Mouse (Mus musculus) ES-Bruce4 (cell line): Measurements from ENCODE around the gene Wfdc11. TPM values are rescaled to one million over a fixed set of nuclear protein-coding genes. Genes with fewer than 3 reads are reported as not detected.
"Not testable (repeated sequence)": the region's sequence is repeated elsewhere in the genome, so short reads cannot be mapped to it uniquely, and the experiment has no call there.

Experiments used
- H3K27ac ChIP-seq: 2 replicates; pipeline ENCODE4 v1.5.1; 2012; ENCODE audit warnings: low read length, inconsistent platforms; ENCODE audit not compliant: insufficient read depth
- H3K27me3 ChIP-seq: 2 replicates; pipeline ENCODE4 v1.6.1; 2012; ENCODE audit warnings: mild to moderate bottlenecking, low read length, inconsistent platforms; ENCODE audit not compliant: control insufficient read depth, poor library complexity, insufficient read depth, severe bottlenecking
- H3K36me3 ChIP-seq: 2 replicates; pipeline ENCODE4 v1.6.1; 2012; ENCODE audit warnings: inconsistent platforms, mild to moderate bottlenecking, low read length, moderate library complexity; ENCODE audit not compliant: control insufficient read depth, poor library complexity, insufficient read depth, severe bottlenecking
- H3K4me1 ChIP-seq: one replicate; pipeline ENCODE4 v1.8.1; 2011; ENCODE audit warnings: low read length; ENCODE audit not compliant: control insufficient read depth, insufficient read depth
- H3K4me3 ChIP-seq: 2 replicates; pipeline ENCODE4 v1.5.1; 2011; ENCODE audit warnings: low read depth, mild to moderate bottlenecking, low read length
- H3K9ac ChIP-seq: 2 replicates; pipeline ENCODE4 v1.6.1; 2012; ENCODE audit warnings: low read depth, mild to moderate bottlenecking, inconsistent platforms; ENCODE audit not compliant: poor library complexity, severe bottlenecking
- H3K9me3 ChIP-seq: replicated peaks from 2 replicates; pipeline ENCODE4 v1.6.1; 2012; ENCODE audit warnings: mild to moderate bottlenecking, low read length, inconsistent platforms; ENCODE audit not compliant: control insufficient read depth, poor library complexity, insufficient read depth, severe bottlenecking
- CTCF ChIP-seq: IDR thresholded peaks from one replicate; pipeline ENCODE4 v1.8.1; 2011; ENCODE audit warnings: low read depth, low read length
- EP300 ChIP-seq: IDR thresholded peaks from 2 replicates; pipeline ENCODE4 v1.6.1; 2011; ENCODE audit warnings: low read depth, low read length; ENCODE audit not compliant: insufficient read depth
- POLR2A ChIP-seq: IDR thresholded peaks from one replicate; pipeline ENCODE4 v1.8.1; 2011; ENCODE audit warnings: low read length; ENCODE audit not compliant: insufficient read depth
- polyA plus RNA-seq: library from polyadenylated mRNA; stranded (reverse); fragments of >200 nt; gene quantifications from 2 replicates; pipeline ENCODE4 v1.2.4, GENCODE M21; 2011; ENCODE audit warnings: low read depth; ENCODE audit not compliant: missing spikeins, insufficient read depth, insufficient read length

Gene Wfdc11
- not detected in 2 replicates for polyA plus RNA-seq

DNA sequence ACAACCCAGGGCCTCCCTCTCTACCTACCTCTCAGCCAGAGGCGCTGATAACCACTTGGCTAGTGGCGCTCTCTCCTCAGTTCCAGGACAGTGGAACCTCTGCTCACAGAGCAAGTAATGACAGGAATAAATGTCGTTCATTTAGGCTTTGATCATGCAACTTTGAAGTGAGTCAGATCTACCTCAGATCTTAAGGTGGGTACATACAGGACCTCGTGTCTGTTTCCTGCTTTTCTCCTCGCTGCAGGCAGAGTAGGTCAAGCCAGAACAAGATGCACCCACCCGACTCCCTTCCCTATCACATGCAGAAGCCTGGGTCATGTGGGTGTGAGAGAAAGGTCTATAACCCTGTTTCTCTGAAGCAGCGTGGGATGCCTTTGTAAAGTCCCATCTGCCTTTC, at the start of gene Wfdc11:
Gene Wfdc11 (minus strand): TSS at position 101 of the 400 bp plus-strand sequence.
- no peaks in the 10 kb centered on the region for H3K4me1 ChIP-seq
- no peaks in the 10 kb centered on the region for H3K36me3 ChIP-seq
- TF ChIP-seq EP300 (no peak), CTCF (no peak), POLR2A (no peak)
- no peak within 1 kb of the TSS for H3K4me3 ChIP-seq
- H3K9ac ChIP-seq, result no peak within 1 kb of the TSS
- H3K27ac ChIP-seq, result no peak within 1 kb of the TSS
- H3K9me3 ChIP-seq, result no peaks in the 10 kb centered on the region
- H3K27me3 ChIP-seq, result no peaks in the 10 kb centered on the region

DNA sequence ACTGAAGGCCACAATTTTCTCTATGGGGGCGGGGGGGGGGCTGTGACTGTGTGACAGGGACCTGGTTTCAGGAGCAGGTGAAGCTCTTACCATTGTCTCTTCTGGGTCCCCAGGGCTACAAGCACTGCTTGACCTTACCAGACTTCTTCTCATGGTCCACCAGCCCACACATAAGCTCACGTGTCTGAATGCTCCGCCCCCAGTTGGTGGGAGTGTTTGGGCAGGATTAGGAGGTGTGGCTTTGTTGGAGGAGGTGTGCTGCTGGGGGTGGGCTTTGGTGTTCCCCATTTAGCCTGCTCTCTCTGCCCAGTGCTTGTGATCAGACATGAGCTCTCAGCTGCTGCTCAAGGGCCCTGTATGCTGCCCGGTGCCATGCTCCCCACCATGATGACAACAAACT, 49.4 kb upstream of the Wfdc11 start:
- H3K4me1 ChIP-seq, result no peaks in the 10 kb centered on the region
- no peak overlapping the region for H3K27ac ChIP-seq
- TF ChIP-seq POLR2A (no peak), CTCF (no peak), EP300 (no peak)
- no peaks in the 10 kb centered on the region for H3K36me3 ChIP-seq
- no peaks in the 10 kb centered on the region; the same call in 1 of the 2 replicates for H3K27me3 ChIP-seq
- no peak overlapping the region for H3K9ac ChIP-seq
- H3K9me3 ChIP-seq, result no peaks in the 10 kb centered on the region
- no peak overlapping the region for H3K4me3 ChIP-seq

- not testable (repeated sequence) for H3K27me3 ChIP-seq, H3K9me3 ChIP-seq, H3K27ac ChIP-seq, H3K4me3 ChIP-seq, H3K9ac ChIP-seq, H3K4me1 ChIP-seq, H3K36me3 ChIP-seq
Observed at GRCm38 (mm10) chr2:164716194-164716786, 42.4 kb upstream of the Wfdc11 start.

GRCm38 (mm10) chr2:164715005-164715404, 41.1 kb upstream of the Wfdc11 start, which contains the start of gene Spint5:
Spint5 (plus strand) TSS chr2:164715305.
- Histone ChIP-seq H3K27ac (no peak within 1 kb of the TSS), H3K27me3 (no peaks in the 10 kb centered on the region; the same call in 1 of the 2 replicates), H3K9me3 (no peaks in the 10 kb centered on the region), H3K9ac (no peak within 1 kb of the TSS), H3K4me3 (no peak within 1 kb of the TSS), H3K36me3 (no peaks in the 10 kb centered on the region), H3K4me1 (no peaks in the 10 kb centered on the region)
- TF ChIP-seq EP300, result no peak
- TF ChIP-seq POLR2A, result no peak
- TF ChIP-seq CTCF, result no peak

- H3K9me3 ChIP-seq, result peaks cover 4% of the 10 kb centered on the region
- no peak overlapping the region for H3K27ac ChIP-seq
- H3K4me1 ChIP-seq, result no peaks in the 10 kb centered on the region
- H3K4me3 ChIP-seq, result no peak overlapping the region
- TF ChIP-seq POLR2A (no peak), EP300 (no peak), CTCF (no peak)
- no peaks in the 10 kb centered on the region for H3K27me3 ChIP-seq
- H3K36me3 ChIP-seq, result no peaks in the 10 kb centered on the region
- no peak overlapping the region for H3K9ac ChIP-seq
Observed at GRCm38 (mm10) chr2:164705991-164706390, 32.1 kb upstream of the Wfdc11 start.

DNA sequence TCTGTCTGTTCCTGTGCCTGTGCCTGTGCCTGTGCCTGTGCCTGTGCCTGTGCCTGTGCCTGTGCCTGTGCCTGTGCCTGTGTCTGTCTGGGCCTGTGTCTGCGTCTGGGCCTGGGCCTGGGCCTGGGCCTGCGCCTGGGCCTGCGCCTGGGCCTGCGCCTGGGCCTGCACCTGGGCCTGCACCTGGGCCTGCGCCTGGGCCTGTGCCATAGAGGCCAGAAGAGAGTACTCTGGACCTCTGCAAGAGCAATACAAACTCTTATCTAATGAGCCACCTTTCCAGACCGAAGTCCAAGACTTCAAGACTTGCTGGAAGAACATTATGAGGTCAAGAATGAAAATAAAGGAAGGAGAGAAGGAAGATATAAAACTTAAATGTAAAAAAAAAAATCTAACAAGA, 31.4 kb upstream of the Wfdc11 start:
- Histone ChIP-seq H3K36me3 (no peaks in the 10 kb centered on the region), H3K4me1 (no peaks in the 10 kb centered on the region), H3K4me3 (no peak overlapping the region), H3K27ac (peak overlapping the region; percentile 70; the same call in 1 of the 2 replicates), H3K9me3 (peaks cover 4% of the 10 kb centered on the region), H3K9ac (no peak overlapping the region), H3K27me3 (no peaks in the 10 kb centered on the region)
- TF ChIP-seq CTCF, result no peak
- no peak for TF ChIP-seq EP300
- TF ChIP-seq POLR2A, result no peak
